Mouse (Mus musculus): ENCODE results near the gene Fes. TPM values are rescaled to one million over a fixed set of nuclear protein-coding genes. Genes with fewer than 3 reads are reported as not detected.

The Fes gene
- total and polyA plus RNA-seq, 2 experiments from 2014 or later: 4.9 to 16.1 TPM

DNA sequence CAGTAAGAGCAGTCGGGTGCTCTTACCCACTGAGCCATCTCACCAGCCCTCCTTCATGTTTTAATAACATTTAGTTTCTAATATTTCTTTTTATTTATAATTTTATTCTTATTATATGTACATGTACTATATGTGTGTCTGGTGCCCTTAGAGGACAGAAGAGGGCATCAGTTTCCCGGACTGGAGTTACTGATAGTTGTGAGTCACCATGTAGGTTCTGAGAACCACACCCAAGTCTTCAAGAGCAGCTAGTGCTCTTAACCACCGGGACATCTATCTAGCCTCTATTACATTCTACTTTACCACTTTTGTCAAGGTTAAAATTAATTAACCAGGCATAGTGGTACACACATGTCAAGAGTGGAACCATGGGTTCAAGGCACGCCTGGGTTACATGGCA, 6.9 kb upstream of the Fes start:
- no peaks in the 10 kb centered on the region for H3K9me3 ChIP-seq (ENCODE audit: low read length)
- 96% methylated on average over 4 of the region's 4 CpGs for WGBS

DNA sequence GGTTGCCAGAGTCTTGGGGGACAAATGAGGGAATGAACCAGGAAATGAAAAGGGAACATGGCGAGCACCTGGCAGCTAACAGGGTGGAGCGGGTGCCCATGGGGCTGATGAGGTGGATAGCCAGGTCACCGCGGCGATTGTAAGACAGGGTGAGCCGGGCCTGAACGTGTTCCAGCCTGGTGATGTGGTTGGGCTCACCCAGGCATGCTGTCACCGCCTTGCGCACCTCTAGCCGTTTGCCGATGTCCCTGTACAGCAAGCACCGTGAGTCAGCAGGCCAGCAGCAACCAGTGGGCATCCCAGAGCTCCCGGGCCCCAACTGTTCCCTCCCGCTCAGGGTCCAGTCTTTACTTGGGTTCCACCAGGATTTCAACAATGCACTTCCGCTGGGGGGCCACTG, 4.4 kb upstream of the Fes start:
- H3K27me3 ChIP-seq (ENCODE audit: insufficient read depth, low read length): no peaks in the 10 kb centered on the region
- ATAC-seq (no peak), DNase-seq (ENCODE audit: low spot score) (no peak)
- no peaks in the 10 kb centered on the region for H3K4me1 ChIP-seq (ENCODE audit: insufficient read depth, low read length)
- no peaks in the 10 kb centered on the region for H3K9me3 ChIP-seq (ENCODE audit: low read length)
- 94% methylated on average over 15 of the region's 15 CpGs for WGBS
- no peak overlapping the region for H3K27ac ChIP-seq
- no peak overlapping the region for H3K9ac ChIP-seq (replicated peaks; ENCODE audit: low read length)
- peaks cover 61% of the 10 kb centered on the region for H3K36me3 ChIP-seq (ENCODE audit: insufficient read depth, low read length)
- H3K4me3 ChIP-seq (ENCODE audit: low read length): no peak overlapping the region
- H3K4me2 ChIP-seq (ENCODE audit: low read depth, low read length): no peak overlapping the region
- no peak for TF ChIP-seq CTCF (IDR thresholded peaks at IDR 0.05; ENCODE audit: low read depth)

More for the DNA sequence above, 6.9 kb upstream of the Fes start:
- Histone ChIP-seq H3K9ac (replicated peaks; ENCODE audit: low read length) (no peak overlapping the region), H3K27ac (no peak overlapping the region), H3K4me2 (ENCODE audit: low read depth, low read length) (no peak overlapping the region), H3K4me1 (ENCODE audit: insufficient read depth, low read length) (no peaks in the 10 kb centered on the region), H3K4me3 (ENCODE audit: low read length) (no peak overlapping the region), H3K36me3 (ENCODE audit: insufficient read depth, low read length) (peaks cover 61% of the 10 kb centered on the region), H3K27me3 (ENCODE audit: insufficient read depth, low read length) (no peaks in the 10 kb centered on the region)
- DNase-seq (ENCODE audit: low spot score) (no peak), ATAC-seq (no peak)
- no peak for TF ChIP-seq CTCF (IDR thresholded peaks at IDR 0.05; ENCODE audit: low read depth)

DNA sequence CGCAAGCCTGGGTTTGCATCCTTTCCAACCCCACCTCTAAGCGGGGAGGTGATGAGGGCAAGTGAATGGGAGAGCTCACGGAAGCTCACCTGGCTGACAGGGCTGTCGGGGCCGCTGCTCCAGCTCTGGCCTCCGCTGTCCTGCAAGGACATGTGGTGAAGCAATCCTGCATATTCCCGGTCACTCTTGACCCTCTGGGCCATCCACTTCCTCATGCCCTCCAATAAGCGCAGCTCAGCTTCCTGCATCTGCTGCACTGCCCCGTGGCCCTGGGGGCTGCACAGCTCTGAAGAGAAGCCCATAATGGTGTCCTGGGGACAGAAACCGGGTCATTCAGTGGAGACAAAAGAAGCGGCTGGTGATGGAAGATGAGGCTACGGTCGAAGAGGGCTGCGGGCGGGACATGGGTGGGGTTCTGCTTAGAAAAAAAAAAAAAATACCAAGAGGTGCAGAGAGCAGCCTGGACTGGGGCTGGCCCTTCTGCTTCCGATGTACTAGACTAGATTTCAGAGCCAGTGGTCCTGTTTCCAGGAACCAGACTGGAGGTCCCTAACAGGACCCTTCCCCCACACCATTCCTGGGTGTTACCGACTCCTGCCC, 613 bp downstream of the Fes start:
- Histone ChIP-seq H3K36me3 (ENCODE audit: insufficient read depth, low read length) (peaks cover 21% of the 10 kb centered on the region), H3K27ac (no peak overlapping the region), H3K27me3 (ENCODE audit: insufficient read depth, low read length) (no peaks in the 10 kb centered on the region), H3K4me1 (ENCODE audit: insufficient read depth, low read length) (no peaks in the 10 kb centered on the region), H3K9me3 (ENCODE audit: low read length) (no peaks in the 10 kb centered on the region), H3K4me2 (ENCODE audit: low read depth, low read length) (peak overlapping the region; percentile 33), H3K9ac (replicated peaks; ENCODE audit: low read length) (no peak overlapping the region), H3K4me3 (ENCODE audit: low read length) (no peak overlapping the region)
- WGBS: 36% methylated on average over 17 of the region's 17 CpGs
- ATAC-seq (no peak), DNase-seq (ENCODE audit: low spot score) (no peak)
- TF ChIP-seq CTCF (IDR thresholded peaks at IDR 0.05; ENCODE audit: low read depth): no peak

DNA sequence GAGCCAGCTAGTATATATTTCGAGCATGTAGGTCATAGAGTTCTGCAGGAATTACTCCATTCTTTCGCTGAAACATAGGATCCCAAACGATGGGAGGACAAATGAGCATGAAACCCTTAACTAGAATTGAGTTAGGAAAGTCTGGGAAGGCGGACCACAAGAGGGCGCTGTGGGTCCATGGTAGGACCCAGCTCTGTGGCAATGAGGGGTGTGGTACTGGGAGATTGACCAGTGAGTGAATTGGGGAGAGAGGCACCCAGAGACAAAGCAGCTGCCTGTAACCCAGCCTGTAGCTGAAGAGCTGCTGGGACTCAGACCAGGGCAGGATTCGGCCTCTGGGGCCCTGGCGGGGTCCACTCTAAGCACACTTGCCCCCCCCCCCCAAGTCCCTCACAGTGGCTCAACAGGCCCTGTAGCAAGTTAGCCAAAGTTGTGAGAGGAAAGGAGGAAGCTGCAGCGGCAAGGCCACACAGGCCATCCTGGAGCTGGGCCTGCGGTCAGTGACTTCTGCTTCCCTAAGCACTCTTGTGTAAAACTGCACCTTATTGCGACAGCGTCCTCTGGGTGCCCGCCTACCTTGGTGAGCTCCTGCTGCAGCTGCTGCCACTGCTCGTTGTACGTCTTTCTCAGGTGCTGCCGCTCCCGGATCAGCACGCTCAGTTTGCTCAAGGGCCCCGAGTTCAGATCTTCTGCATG, 1.4 kb downstream of the Fes start:
- Histone ChIP-seq H3K4me1 (ENCODE audit: insufficient read depth, low read length) (no peaks in the 10 kb centered on the region), H3K4me2 (ENCODE audit: low read depth, low read length) (peak overlapping the region; percentile 33; the same call in 1 of the 2 replicates), H3K9ac (replicated peaks; ENCODE audit: low read length) (no peak overlapping the region), H3K27ac (no peak overlapping the region), H3K4me3 (ENCODE audit: low read length) (no peak overlapping the region), H3K9me3 (ENCODE audit: low read length) (no peaks in the 10 kb centered on the region), H3K27me3 (ENCODE audit: insufficient read depth, low read length) (no peaks in the 10 kb centered on the region), H3K36me3 (ENCODE audit: insufficient read depth, low read length) (peaks cover 14% of the 10 kb centered on the region)
- peak; percentile 97 for TF ChIP-seq CTCF (IDR thresholded peaks at IDR 0.05; ENCODE audit: low read depth)
- ATAC-seq (peak; percentile 76), DNase-seq (ENCODE audit: low spot score) (peak; percentile 95)
- WGBS: 41% methylated on average over 17 of the region's 18 CpGs

DNA sequence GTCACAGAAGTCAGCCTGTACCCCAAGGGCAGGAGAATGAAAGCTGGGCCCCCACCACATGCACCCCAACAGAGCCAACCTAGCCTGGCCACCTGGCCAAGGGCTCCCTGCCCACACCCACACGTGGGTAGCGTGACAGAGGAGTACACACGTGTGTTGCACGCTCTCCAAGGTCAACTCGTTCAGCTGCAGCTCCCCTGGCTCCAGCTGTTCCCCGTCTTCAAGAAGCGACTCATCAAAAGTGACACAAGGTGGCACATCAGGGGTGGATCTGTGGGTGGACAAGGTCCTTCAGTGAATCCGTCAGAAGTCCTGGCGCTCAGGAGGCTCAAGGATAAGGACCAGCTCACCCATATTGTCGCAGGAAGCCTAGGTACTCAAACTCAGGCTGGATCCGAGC, 4.8 kb downstream of the Fes start:
- Histone ChIP-seq H3K4me1 (ENCODE audit: insufficient read depth, low read length) (no peaks in the 10 kb centered on the region), H3K4me2 (ENCODE audit: low read depth, low read length) (no peak overlapping the region), H3K4me3 (ENCODE audit: low read length) (no peak overlapping the region), H3K27ac (no peak overlapping the region), H3K27me3 (ENCODE audit: insufficient read depth, low read length) (no peaks in the 10 kb centered on the region), H3K36me3 (ENCODE audit: insufficient read depth, low read length) (no peaks in the 10 kb centered on the region), H3K9ac (replicated peaks; ENCODE audit: low read length) (no peak overlapping the region), H3K9me3 (ENCODE audit: low read length) (no peaks in the 10 kb centered on the region)
- 73% methylated on average over 11 of the region's 11 CpGs for WGBS
- ATAC-seq (no peak), DNase-seq (ENCODE audit: low spot score) (no peak)
- TF ChIP-seq CTCF (IDR thresholded peaks at IDR 0.05; ENCODE audit: low read depth): no peak

DNA sequence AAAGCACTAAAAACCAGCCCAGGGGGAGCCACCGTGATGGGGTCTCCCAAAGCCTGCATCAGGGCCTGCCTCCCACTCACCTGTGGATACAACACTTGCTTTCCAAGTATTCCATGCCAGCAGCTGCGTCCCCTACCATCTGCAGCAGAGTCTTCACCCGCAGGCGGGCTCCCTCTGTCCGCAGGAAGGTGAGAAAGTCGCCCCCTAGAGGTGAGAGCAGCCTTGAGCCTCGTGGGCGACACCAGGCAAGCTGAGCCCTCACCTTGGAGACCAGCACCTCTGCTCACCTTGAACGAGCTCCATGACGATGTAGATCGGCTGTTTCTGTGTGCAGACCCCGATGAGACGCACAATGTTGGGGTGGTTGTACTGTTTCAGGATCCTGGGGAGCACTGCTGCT, 8.2 kb downstream of the Fes start:
- H3K4me2 ChIP-seq (ENCODE audit: low read depth, low read length): no peak overlapping the region
- no peaks in the 10 kb centered on the region for H3K27me3 ChIP-seq (ENCODE audit: insufficient read depth, low read length)
- H3K4me1 ChIP-seq (ENCODE audit: insufficient read depth, low read length): no peaks in the 10 kb centered on the region
- no peaks in the 10 kb centered on the region for H3K36me3 ChIP-seq (ENCODE audit: insufficient read depth, low read length)
- no peak overlapping the region for H3K9ac ChIP-seq (replicated peaks; ENCODE audit: low read length)
- DNase-seq (ENCODE audit: low spot score) (peak; percentile 40), ATAC-seq (no peak)
- no peaks in the 10 kb centered on the region for H3K9me3 ChIP-seq (ENCODE audit: low read length)
- H3K4me3 ChIP-seq (ENCODE audit: low read length): no peak overlapping the region
- peak; percentile 49 for TF ChIP-seq CTCF (IDR thresholded peaks at IDR 0.05; ENCODE audit: low read depth)
- 69% methylated on average over 13 of the region's 13 CpGs for WGBS
- no peak overlapping the region for H3K27ac ChIP-seq

DNA sequence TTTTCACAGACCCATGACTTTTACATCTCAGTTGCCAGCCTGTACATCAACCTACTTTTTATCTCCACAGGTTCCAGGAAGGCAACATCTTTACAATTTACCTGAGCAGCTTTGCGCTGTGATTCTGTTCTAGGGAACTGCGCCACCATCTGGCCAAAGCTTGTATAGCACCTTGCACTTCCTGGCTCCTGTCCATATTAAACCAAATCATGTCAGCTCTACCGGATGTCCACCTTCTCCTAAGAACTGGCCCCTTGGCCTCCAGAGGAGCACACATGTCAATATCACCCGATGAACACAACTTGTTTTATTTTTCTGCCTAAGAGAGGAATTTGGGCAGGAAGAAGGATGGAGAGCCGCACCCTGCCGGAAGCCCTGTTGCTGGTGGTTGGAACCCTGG, 10.3 kb downstream of the Fes start:
- Histone ChIP-seq H3K27me3 (ENCODE audit: insufficient read depth, low read length) (no peaks in the 10 kb centered on the region), H3K9ac (replicated peaks; ENCODE audit: low read length) (no peak overlapping the region), H3K4me2 (ENCODE audit: low read depth, low read length) (no peak overlapping the region), H3K4me1 (ENCODE audit: insufficient read depth, low read length) (no peaks in the 10 kb centered on the region), H3K9me3 (ENCODE audit: low read length) (no peaks in the 10 kb centered on the region), H3K27ac (no peak overlapping the region), H3K4me3 (ENCODE audit: low read length) (no peak overlapping the region), H3K36me3 (ENCODE audit: insufficient read depth, low read length) (no peaks in the 10 kb centered on the region)
- whole genome bisulfite sequencing: 33% methylated on average over 6 of the region's 6 CpGs
- ATAC-seq (no peak), DNase-seq (ENCODE audit: low spot score) (peak; percentile 78)
- peak; percentile 92 for TF ChIP-seq CTCF (IDR thresholded peaks at IDR 0.05; ENCODE audit: low read depth)

All from hindbrain, postnatal 0 days (tissue).